Mouse (Mus musculus): ENCODE measurements around the gene Dpm2. TPM values are rescaled to one million over a fixed set of nuclear protein-coding genes. Genes with fewer than 3 reads are reported as not detected.
A peak's percentile ranks its signal among the peaks of the same experiment; 100 is the strongest.

The Dpm2 gene
- 106 and 110 TPM in 2 replicates for polyA plus RNA-seq (2016; fragmentation: Nextera tagmentation; extraction: Ambion mirVana)

- Histone ChIP-seq H3K4me3 (replicated peaks) (peak within 1 kb of the TSS; percentile 72), H3K4me2 (peak within 1 kb of the TSS; percentile 97), H3K9ac (peak within 1 kb of the TSS; percentile 74), H3K4me1 (peaks cover 15% of the 10 kb centered on the region), H3K27me3 (no peaks in the 10 kb centered on the region), H3K27ac (peak within 1 kb of the TSS; percentile 53; the same call in 1 of the 2 replicates), H3K36me3 (replicated peaks) (peaks cover 25% of the 10 kb centered on the region), H3K9me3 (no peaks in the 10 kb centered on the region)
- ATAC-seq (ENCODE audit: low FRiP score): peak; percentile 82
- 2% methylated on average over 36 of the region's 36 CpGs for WGBS
Observed at GRCm38 (mm10) chr2:32570698-32571494, at the start of gene Dpm2. Gene Dpm2, plus strand, starts transcription at chr2:32570858.

- H3K9me3 ChIP-seq: no peaks in the 10 kb centered on the region
- H3K27me3 ChIP-seq: no peaks in the 10 kb centered on the region
- no peak for ATAC-seq (ENCODE audit: low FRiP score)
- no peak overlapping the region for H3K27ac ChIP-seq
- H3K9ac ChIP-seq: no peak overlapping the region
- no peak overlapping the region for H3K4me2 ChIP-seq
- no peaks in the 10 kb centered on the region for H3K36me3 ChIP-seq (replicated peaks)
- H3K4me3 ChIP-seq (replicated peaks): no peak overlapping the region
- WGBS: 89% methylated on average over 13 of the region's 13 CpGs
- no peaks in the 10 kb centered on the region for H3K4me1 ChIP-seq
Observed at GRCm38 (mm10) chr2:32524536-32525031, 46.1 kb upstream of the Dpm2 start.

GRCm38 (mm10) chr2:32525816-32526215 lies 44.8 kb upstream of the Dpm2 start:
- H3K4me2 ChIP-seq: no peak overlapping the region
- 85% methylated on average over 12 of the region's 12 CpGs for WGBS
- no peaks in the 10 kb centered on the region for H3K9me3 ChIP-seq
- ATAC-seq (ENCODE audit: low FRiP score): no peak
- H3K4me1 ChIP-seq: no peaks in the 10 kb centered on the region
- H3K27me3 ChIP-seq: no peaks in the 10 kb centered on the region
- no peak overlapping the region for H3K4me3 ChIP-seq (replicated peaks)
- H3K36me3 ChIP-seq (replicated peaks): no peaks in the 10 kb centered on the region
- H3K27ac ChIP-seq: no peak overlapping the region
- no peak overlapping the region for H3K9ac ChIP-seq

- ATAC-seq (ENCODE audit: low FRiP score): no peak
- WGBS: 74% methylated on average over 14 of the region's 14 CpGs
- no peak overlapping the region for H3K27ac ChIP-seq
Observed at GRCm38 (mm10) chr2:32527468-32527966, 43.1 kb upstream of the Dpm2 start.

DNA sequence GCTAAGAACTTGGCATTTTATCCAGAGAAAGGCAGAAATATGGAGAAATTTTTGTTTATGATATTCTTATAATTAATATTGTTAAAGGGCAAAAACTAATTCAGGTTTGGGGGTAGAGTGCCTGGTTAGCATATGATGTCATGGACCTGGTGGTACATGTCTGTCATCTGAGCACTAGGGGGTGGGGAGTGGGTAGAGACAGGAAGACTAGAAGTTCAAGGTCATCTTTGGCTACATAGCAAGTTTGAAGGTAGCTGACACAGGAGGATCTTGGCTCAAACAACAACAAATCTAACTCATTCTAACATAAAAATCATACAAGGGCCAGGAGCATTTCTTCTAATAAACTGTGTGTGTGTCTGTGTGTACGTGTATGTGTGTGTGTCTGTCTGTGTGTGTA lies 42.3 kb upstream of the Dpm2 start:
- Histone ChIP-seq H3K9ac (no peak overlapping the region), H3K4me2 (no peak overlapping the region), H3K36me3 (replicated peaks) (no peaks in the 10 kb centered on the region), H3K9me3 (no peaks in the 10 kb centered on the region), H3K4me3 (replicated peaks) (no peak overlapping the region), H3K27me3 (no peaks in the 10 kb centered on the region), H3K27ac (no peak overlapping the region), H3K4me1 (no peaks in the 10 kb centered on the region; the same call in 1 of the 2 replicates)
- WGBS: 96% methylated on average over 1 of the region's 1 CpGs
- no peak for ATAC-seq (ENCODE audit: low FRiP score)

More at GRCm38 (mm10) chr2:32527468-32527966, 43.1 kb upstream of the Dpm2 start:
- Histone ChIP-seq H3K9ac (no peak overlapping the region), H3K27me3 (no peaks in the 10 kb centered on the region), H3K36me3 (replicated peaks) (no peaks in the 10 kb centered on the region), H3K4me1 (no peaks in the 10 kb centered on the region), H3K4me3 (replicated peaks) (no peak overlapping the region), H3K4me2 (no peak overlapping the region), H3K9me3 (no peaks in the 10 kb centered on the region)

DNA sequence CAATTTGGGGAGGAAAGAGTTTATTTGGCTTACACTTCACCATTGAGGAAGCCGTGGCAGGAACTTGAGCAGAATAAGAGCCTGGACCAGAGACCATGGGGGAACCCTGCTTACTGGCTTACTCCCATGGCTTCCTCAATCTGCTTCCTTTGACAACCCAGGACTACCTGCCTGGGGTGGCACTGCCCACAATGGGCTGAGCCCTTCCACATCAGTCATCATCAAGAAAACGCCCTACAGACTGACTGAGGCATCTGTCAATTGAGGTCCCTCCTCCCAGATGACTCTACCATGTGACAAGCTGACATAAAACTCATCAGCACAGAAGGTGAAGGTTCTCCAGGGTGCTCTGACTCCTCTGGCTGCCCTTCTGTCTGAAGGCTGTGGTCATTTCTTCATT lies 40.2 kb upstream of the Dpm2 start:
- H3K4me1 ChIP-seq: peaks cover 11% of the 10 kb centered on the region
- H3K9me3 ChIP-seq: no peaks in the 10 kb centered on the region
- 81% methylated on average over 2 of the region's 2 CpGs for WGBS
- ATAC-seq (ENCODE audit: low FRiP score): no peak
- H3K27me3 ChIP-seq: no peaks in the 10 kb centered on the region
- no peak overlapping the region for H3K27ac ChIP-seq
- no peaks in the 10 kb centered on the region for H3K36me3 ChIP-seq (replicated peaks)
- no peak overlapping the region for H3K4me3 ChIP-seq (replicated peaks)
- H3K4me2 ChIP-seq: no peak overlapping the region
- H3K9ac ChIP-seq: no peak overlapping the region

GRCm38 (mm10) chr2:32533163-32533562 lies 37.5 kb upstream of the Dpm2 start:
- no peak overlapping the region for H3K9ac ChIP-seq
- 93% methylated on average over 2 of the region's 2 CpGs for WGBS
- no peak overlapping the region for H3K27ac ChIP-seq
- no peaks in the 10 kb centered on the region for H3K27me3 ChIP-seq
- H3K4me3 ChIP-seq (replicated peaks): no peak overlapping the region
- H3K9me3 ChIP-seq: no peaks in the 10 kb centered on the region
- H3K4me2 ChIP-seq: no peak overlapping the region
- H3K36me3 ChIP-seq (replicated peaks): no peaks in the 10 kb centered on the region
- H3K4me1 ChIP-seq: peaks cover 37% of the 10 kb centered on the region
- no peak for ATAC-seq (ENCODE audit: low FRiP score)

GRCm38 (mm10) chr2:32534061-32534732 lies 36.5 kb upstream of the Dpm2 start:
- Histone ChIP-seq H3K4me2 (peak overlapping the region; percentile 80), H3K9me3 (no peaks in the 10 kb centered on the region), H3K9ac (peak overlapping the region; percentile 55), H3K27me3 (no peaks in the 10 kb centered on the region), H3K36me3 (replicated peaks) (no peaks in the 10 kb centered on the region), H3K4me3 (replicated peaks) (peak overlapping the region; percentile 93), H3K4me1 (peaks cover 47% of the 10 kb centered on the region), H3K27ac (peak overlapping the region; percentile 91)
- WGBS: 12% methylated on average over 13 of the region's 13 CpGs
- ATAC-seq (ENCODE audit: low FRiP score): 0 out of 2 replicates have a peak, but pooled peaks have one; percentile 7

GRCm38 (mm10) chr2:32534733-32535471 lies 35.8 kb upstream of the Dpm2 start, which contains the start of gene Fam102a:
Gene Fam102a, plus strand, starts transcription at chr2:32535332.
- Histone ChIP-seq H3K27ac (peak within 1 kb of the TSS; percentile 92), H3K4me1 (peaks cover 54% of the 10 kb centered on the region), H3K36me3 (replicated peaks) (no peaks in the 10 kb centered on the region), H3K9ac (peak within 1 kb of the TSS; percentile 87), H3K9me3 (no peaks in the 10 kb centered on the region), H3K4me3 (replicated peaks) (peak within 1 kb of the TSS; percentile 93), H3K27me3 (no peaks in the 10 kb centered on the region), H3K4me2 (peak within 1 kb of the TSS; percentile 80)
- ATAC-seq (ENCODE audit: low FRiP score): peak; percentile 97
- under 1% methylated on average over 67 of the region's 67 CpGs for WGBS

GRCm38 (mm10) chr2:32535501-32535991 lies 35.1 kb upstream of the Dpm2 start:
- Histone ChIP-seq H3K4me1 (peaks cover 59% of the 10 kb centered on the region), H3K36me3 (replicated peaks) (no peaks in the 10 kb centered on the region), H3K9ac (peak overlapping the region; percentile 87), H3K4me2 (peak overlapping the region; percentile 80), H3K27ac (peak overlapping the region; percentile 92), H3K27me3 (no peaks in the 10 kb centered on the region), H3K4me3 (replicated peaks) (peak overlapping the region; percentile 93), H3K9me3 (no peaks in the 10 kb centered on the region)
- WGBS: 0% methylated on average over 54 of the region's 56 CpGs
- no peak; the same call in 1 of the 2 replicates for ATAC-seq (ENCODE audit: low FRiP score)

DNA sequence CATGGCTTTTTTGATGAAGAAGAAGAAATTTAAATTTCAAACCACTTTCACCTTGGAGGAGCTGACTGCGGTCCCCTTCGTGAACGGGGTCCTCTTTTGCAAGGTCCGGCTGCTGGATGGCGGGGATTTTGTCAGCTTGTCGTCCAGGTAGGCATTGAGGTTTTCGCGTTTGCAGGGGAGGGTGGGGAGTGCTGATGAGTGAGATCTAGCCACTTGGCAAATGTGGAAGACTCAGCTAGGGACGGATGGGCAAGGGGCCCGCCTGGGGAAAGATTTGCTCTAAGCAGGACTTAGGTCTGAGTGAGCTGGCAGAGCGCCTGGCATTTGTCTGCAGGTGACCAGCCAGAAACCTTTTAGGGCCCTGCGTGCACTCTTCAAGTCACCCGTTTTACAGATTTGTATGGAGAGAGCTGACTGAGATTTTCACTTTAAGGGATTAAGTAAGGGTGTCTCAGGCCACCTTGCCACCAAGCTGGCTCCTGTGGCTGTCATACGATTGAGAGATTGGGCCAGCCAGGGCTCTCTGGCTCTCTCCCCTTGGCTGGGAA lies 34.5 kb upstream of the Dpm2 start:
- Histone ChIP-seq H3K27me3 (no peaks in the 10 kb centered on the region), H3K4me3 (replicated peaks) (peak overlapping the region; percentile 93), H3K9ac (peak overlapping the region; percentile 87), H3K27ac (0 out of 2 replicates have a peak overlapping the region, but pooled peaks have one; percentile 43), H3K4me2 (peak overlapping the region; percentile 80), H3K9me3 (no peaks in the 10 kb centered on the region), H3K36me3 (replicated peaks) (no peaks in the 10 kb centered on the region), H3K4me1 (peaks cover 63% of the 10 kb centered on the region)
- ATAC-seq (ENCODE audit: low FRiP score): no peak
- WGBS: under 1% methylated on average over 14 of the region's 14 CpGs
